Mouse (Mus musculus) layer of hippocampus, adult 18-20 months (tissue): ENCODE measurements around the gene Il4i1. TPM values are rescaled to one million over a fixed set of nuclear protein-coding genes. Genes with fewer than 3 reads are reported as not detected.
A peak's percentile ranks its signal among the peaks of the same experiment; 100 is the strongest.
"Not testable (repeated sequence)": the region's sequence is repeated elsewhere in the genome, so short reads cannot be mapped to it uniquely, and the experiment has no call there.

Source experiments
- DNase-seq, 2 experiments: peaks; one replicate each; pipeline ENCODE4 v3.0.0; 2022; ENCODE audit warnings: low spot score in 2 of 2
- total RNA-seq, 2 experiments: library from RNA; stranded (reverse); gene quantifications; 2 replicates each; pipeline ENCODE4 v1.2.3; 2021

The Il4i1 gene
- total RNA-seq, 2 experiments from 2014 or later: 1.8 to 2.0 TPM

GRCm38 (mm10) chr7:44863210-44863609 is 47.0 kb downstream of the Il4i1 start:
- DNase-seq: no peak

GRCm38 (mm10) chr7:44863982-44864494 is 47.9 kb downstream of the Il4i1 start:
- DNase-seq: no peak

GRCm38 (mm10) chr7:44864595-44865542 is 48.7 kb downstream of the Il4i1 start:
- DNase-seq: no peak

- no peak for DNase-seq
Measured at GRCm38 (mm10) chr7:44866276-44867009, 50.3 kb downstream of the Il4i1 start.

GRCm38 (mm10) chr7:44867010-44867702 is 51.0 kb downstream of the Il4i1 start:
- DNase-seq: no peak

- DNase-seq: no peak
Measured at GRCm38 (mm10) chr7:44867802-44868201, 51.6 kb downstream of the Il4i1 start.

- DNase-seq: no peak
Measured at GRCm38 (mm10) chr7:44868465-44868864, 52.3 kb downstream of the Il4i1 start.

- DNase-seq: no peak
Measured at GRCm38 (mm10) chr7:44868919-44869696, 52.9 kb downstream of the Il4i1 start.

GRCm38 (mm10) chr7:44869697-44870528 is 53.7 kb downstream of the Il4i1 start, which contains the start of gene Ptov1:
Ptov1 (minus strand) TSS chr7:44869788.
- DNase-seq: peak; percentile 96 to 97

- DNase-seq: no peak
Measured at GRCm38 (mm10) chr7:44870614-44871013, 54.4 kb downstream of the Il4i1 start.

GRCm38 (mm10) chr7:44871181-44871580 is 55.0 kb downstream of the Il4i1 start:
- no peak for DNase-seq

GRCm38 (mm10) chr7:44871774-44872173 is 55.6 kb downstream of the Il4i1 start:
- not testable (repeated sequence) for DNase-seq

GRCm38 (mm10) chr7:44877833-44878232 is 61.6 kb downstream of the Il4i1 start:
- no peak for DNase-seq

GRCm38 (mm10) chr7:44883036-44883435 is 66.8 kb downstream of the Il4i1 start:
- DNase-seq: no peak

- no peak for DNase-seq
Measured at GRCm38 (mm10) chr7:44884637-44885036, 68.5 kb downstream of the Il4i1 start.

GRCm38 (mm10) chr7:44886964-44887363 is 70.8 kb downstream of the Il4i1 start:
- no peak for DNase-seq

GRCm38 (mm10) chr7:44888256-44889105 is 72.3 kb downstream of the Il4i1 start:
- DNase-seq: no peak

- DNase-seq: no peak
Measured at GRCm38 (mm10) chr7:44890180-44890579, 74.0 kb downstream of the Il4i1 start.
